Mouse (Mus musculus): Measurements from ENCODE around the gene Pdzrn3.

DNA sequence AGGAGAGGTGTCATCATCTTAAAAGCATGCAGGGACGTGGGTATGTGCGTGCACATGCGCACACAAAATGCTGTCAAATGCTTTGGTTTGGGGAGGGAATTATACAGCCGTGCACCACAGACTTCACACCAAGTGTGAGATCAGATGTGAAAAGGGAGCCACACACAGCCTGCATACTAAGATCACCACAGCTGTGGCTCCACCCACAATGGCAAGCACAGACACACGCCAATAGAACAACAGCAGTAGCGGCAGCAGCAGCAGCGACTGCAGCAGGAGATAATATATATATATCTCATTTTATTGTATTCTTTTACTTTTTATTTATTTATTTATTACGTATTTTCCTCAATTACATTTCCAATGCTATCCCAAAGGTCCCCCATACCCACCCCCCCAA is 76.5 kb downstream of the Pdzrn3 start:
- TF ChIP-seq CTCF (IDR thresholded peaks at IDR 0.05; ENCODE audit: borderline replicate concordance, control insufficient read depth, extremely low read depth, insufficient read depth, low read length, poor library complexity) (no peak), POLR2A (IDR thresholded peaks at IDR 0.05; ENCODE audit: control insufficient read depth, extremely low read depth, insufficient read depth, low read length, poor library complexity) (no peak)
